Mouse (Mus musculus) midbrain, embryonic 15.5 days (tissue): Measurements from ENCODE around the gene Tm6sf2. TPM values are rescaled to one million over a fixed set of nuclear protein-coding genes. Genes with fewer than 3 reads are reported as not detected.

ENCODE experiments used
- ATAC-seq: fragments of 200-750 bp; cut with Nextera tagmentation; replicated peaks from 2 replicates; pipeline ENCODE4 v1.8.0; 2017; ENCODE audit warnings: moderate TSS enrichment
- H3K27ac ChIP-seq: fragments of 300-500 bp; sonication (generic); 2 replicates; pipeline ENCODE4 v1.5.1; 2015; ENCODE audit warnings: mild to moderate bottlenecking, inconsistent platforms
- H3K27me3 ChIP-seq: fragments of 300-500 bp; sonication (generic); replicated peaks from 2 replicates; pipeline ENCODE4 v1.6.1; 2015; ENCODE audit warnings: inconsistent platforms
- H3K36me3 ChIP-seq: fragments of 300-500 bp; sonication (generic); replicated peaks from 2 replicates; pipeline ENCODE4 v1.6.1; 2015; ENCODE audit warnings: inconsistent platforms
- H3K4me1 ChIP-seq: fragments of 300-500 bp; sonication (generic); 2 replicates; pipeline ENCODE4 v1.6.1; 2015; ENCODE audit warnings: inconsistent platforms
- H3K4me2 ChIP-seq: fragments of 300-500 bp; sonication (generic); 2 replicates; pipeline ENCODE4 v1.6.1; 2015; ENCODE audit warnings: inconsistent platforms, mild to moderate bottlenecking, moderate library complexity
- H3K4me3 ChIP-seq: fragments of 300-500 bp; sonication (generic); 2 replicates; pipeline ENCODE4 v1.5.1; 2015; ENCODE audit warnings: mild to moderate bottlenecking, inconsistent platforms
- H3K9ac ChIP-seq: fragments of 300-500 bp; sonication (generic); 2 replicates; pipeline ENCODE4 v1.6.1; 2015; ENCODE audit warnings: mild to moderate bottlenecking, inconsistent platforms
- H3K9me3 ChIP-seq: fragments of 300-500 bp; sonication (generic); 2 replicates; pipeline ENCODE4 v1.6.1; 2016; ENCODE audit warnings: inconsistent platforms
- WGBS: fragments of 180-500 bp; shearing (Covaris S2); methylation state at CpG from one replicate; pipeline ENCODE4 v1.1.7; 2015; ENCODE audit warnings: mixed read lengths; 5-methylcytosine and 5-hydroxymethylcytosine counted together
- polyA plus RNA-seq: library from polyadenylated mRNA; unstranded; fragments of >200 nt; fragmentation: Nextera tagmentation; extraction: Ambion mirVana; gene quantifications from 2 replicates; pipeline ENCODE4 v1.2.1, GENCODE M21; 2015

Tm6sf2 gene
- polyA plus RNA-seq, 1 experiment from 2014 or later: 1.7 TPM

DNA sequence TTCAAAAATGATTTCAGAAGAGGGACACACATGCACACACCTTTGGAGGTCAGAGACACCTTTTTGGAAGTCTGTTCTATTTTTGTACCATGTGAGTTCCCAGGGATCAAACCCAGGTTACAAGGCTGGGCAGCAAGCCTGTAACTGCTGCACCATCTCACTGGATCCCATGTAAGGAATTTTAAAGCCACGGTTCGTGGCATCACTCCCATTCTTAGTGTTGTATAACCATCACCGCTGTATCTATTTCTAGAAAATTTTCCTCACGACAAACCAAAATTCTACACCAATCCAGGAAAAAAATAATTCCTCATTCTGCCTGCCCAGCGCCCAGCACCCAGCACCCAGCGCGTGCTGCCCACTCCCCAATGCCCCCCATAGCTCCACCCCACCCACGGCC, 26.6 kb downstream of the Tm6sf2 start:
- H3K36me3 ChIP-seq: peaks cover 87% of the 10 kb centered on the region
- H3K9me3 ChIP-seq: no peaks in the 10 kb centered on the region
- H3K27ac ChIP-seq: no peak overlapping the region
- H3K9ac ChIP-seq: no peak overlapping the region
- no peaks in the 10 kb centered on the region for H3K4me1 ChIP-seq
- WGBS: 72% methylated on average over 8 of the region's 8 CpGs
- no peak overlapping the region for H3K4me2 ChIP-seq
- no peak for ATAC-seq
- no peak overlapping the region for H3K4me3 ChIP-seq
- no peaks in the 10 kb centered on the region for H3K27me3 ChIP-seq

DNA sequence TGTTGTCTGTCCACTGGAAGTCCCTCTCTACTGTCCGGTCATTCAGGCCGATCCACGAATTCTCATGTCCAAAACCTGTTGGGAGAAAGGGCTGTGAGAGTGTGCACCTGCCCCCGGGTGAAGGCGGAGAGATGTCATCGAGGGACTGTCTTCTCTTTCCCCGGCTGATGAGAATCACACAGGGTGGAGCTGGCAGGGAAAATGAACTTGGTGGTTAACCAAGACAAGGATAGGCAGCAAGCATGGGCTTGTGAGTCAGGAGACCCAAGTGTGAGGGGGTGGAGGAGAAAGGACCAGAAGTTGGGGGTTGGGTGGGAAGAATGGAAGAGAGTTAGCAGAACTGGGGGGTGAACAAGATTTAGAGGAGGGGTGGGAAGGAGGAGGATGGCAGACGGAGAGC, 27.5 kb downstream of the Tm6sf2 start:
- no peak overlapping the region for H3K9ac ChIP-seq
- ATAC-seq: no peak
- H3K9me3 ChIP-seq: no peaks in the 10 kb centered on the region
- peaks cover 80% of the 10 kb centered on the region for H3K36me3 ChIP-seq
- H3K27ac ChIP-seq: no peak overlapping the region
- H3K4me2 ChIP-seq: no peak overlapping the region
- H3K27me3 ChIP-seq: no peaks in the 10 kb centered on the region
- H3K4me1 ChIP-seq: no peaks in the 10 kb centered on the region
- no peak overlapping the region for H3K4me3 ChIP-seq
- 85% methylated on average over 8 of the region's 8 CpGs for WGBS

DNA sequence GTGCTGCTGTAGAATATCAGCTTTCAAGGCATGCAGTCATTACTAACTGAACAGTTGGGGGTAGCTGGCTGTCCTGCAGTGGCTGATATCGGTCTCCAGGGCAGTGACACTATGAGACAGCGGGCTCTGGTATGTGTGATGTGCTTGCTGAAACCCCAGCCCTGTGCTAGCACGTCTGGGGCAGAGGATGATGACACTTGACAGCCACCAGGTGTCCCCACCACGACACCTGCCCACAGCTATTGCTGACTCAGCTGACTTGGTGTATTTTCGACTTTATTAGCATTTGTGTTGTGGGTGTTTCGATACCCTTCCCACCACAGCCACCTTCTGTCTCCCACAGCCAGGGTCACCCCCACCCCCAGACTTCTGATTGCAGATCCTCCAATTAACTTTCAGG, 31.8 kb downstream of the Tm6sf2 start:
- Histone ChIP-seq H3K4me2 (no peak overlapping the region), H3K36me3 (peaks cover 77% of the 10 kb centered on the region), H3K9ac (no peak overlapping the region), H3K27ac (no peak overlapping the region), H3K27me3 (no peaks in the 10 kb centered on the region), H3K9me3 (no peaks in the 10 kb centered on the region), H3K4me3 (no peak overlapping the region), H3K4me1 (peaks cover 7% of the 10 kb centered on the region; the same call in 1 of the 2 replicates)
- peak; percentile 51 for ATAC-seq
- WGBS: 23% methylated on average over 6 of the region's 6 CpGs

DNA sequence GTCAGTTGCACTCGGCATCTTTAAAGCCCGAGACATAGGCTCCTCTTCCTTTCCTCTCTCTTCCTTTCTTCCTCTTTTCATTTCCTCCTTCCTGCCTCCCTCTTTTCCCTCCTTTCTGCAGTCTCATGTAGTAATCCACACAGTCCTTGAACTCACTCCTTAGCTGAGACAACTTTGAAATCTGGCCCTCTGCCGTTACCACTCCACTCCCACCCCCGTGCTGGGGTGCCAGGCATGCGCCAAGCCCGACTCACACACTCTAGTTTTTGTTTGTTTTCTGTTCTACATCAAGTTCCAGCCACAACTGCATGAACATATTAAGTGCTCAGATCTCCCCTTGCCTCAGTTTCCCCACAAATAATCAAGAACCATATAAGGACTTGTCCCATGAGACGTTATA, 32.2 kb downstream of the Tm6sf2 start:
- ATAC-seq: no peak
- Histone ChIP-seq H3K9me3 (no peaks in the 10 kb centered on the region), H3K4me3 (no peak overlapping the region), H3K27me3 (no peaks in the 10 kb centered on the region), H3K27ac (no peak overlapping the region), H3K4me2 (no peak overlapping the region), H3K36me3 (peaks cover 77% of the 10 kb centered on the region), H3K9ac (no peak overlapping the region), H3K4me1 (peaks cover 11% of the 10 kb centered on the region; the same call in 1 of the 2 replicates)
- WGBS: 75% methylated on average over 7 of the region's 7 CpGs

DNA sequence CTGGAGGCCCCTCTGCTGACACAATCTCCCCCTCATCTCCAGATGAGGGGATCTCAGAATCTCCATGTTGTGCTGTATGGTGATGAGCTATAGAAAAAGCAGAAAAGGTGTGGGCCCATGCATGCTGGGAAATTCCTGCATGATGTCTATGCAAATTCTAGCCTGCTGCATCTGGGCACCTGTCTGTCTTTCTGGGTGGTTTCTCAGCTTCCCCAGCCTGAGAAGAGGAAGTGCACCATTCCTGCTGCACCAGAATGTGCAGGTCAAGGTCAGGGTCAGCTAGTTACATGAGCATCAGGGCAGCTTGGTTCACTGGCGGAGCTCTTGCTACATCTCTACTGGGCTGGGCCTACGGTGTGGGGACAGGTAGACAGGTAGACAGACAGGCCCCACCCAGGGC, 37.7 kb downstream of the Tm6sf2 start:
- Histone ChIP-seq H3K36me3 (peaks cover 68% of the 10 kb centered on the region), H3K27ac (no peak overlapping the region), H3K4me2 (no peak overlapping the region), H3K9me3 (no peaks in the 10 kb centered on the region), H3K9ac (no peak overlapping the region), H3K4me1 (peaks cover 40% of the 10 kb centered on the region), H3K4me3 (no peak overlapping the region), H3K27me3 (0 out of 2 replicates have a peak, but pooled peaks cover 4% of the 10 kb centered on the region)
- ATAC-seq: no peak
- WGBS: 91% methylated on average over 2 of the region's 2 CpGs

DNA sequence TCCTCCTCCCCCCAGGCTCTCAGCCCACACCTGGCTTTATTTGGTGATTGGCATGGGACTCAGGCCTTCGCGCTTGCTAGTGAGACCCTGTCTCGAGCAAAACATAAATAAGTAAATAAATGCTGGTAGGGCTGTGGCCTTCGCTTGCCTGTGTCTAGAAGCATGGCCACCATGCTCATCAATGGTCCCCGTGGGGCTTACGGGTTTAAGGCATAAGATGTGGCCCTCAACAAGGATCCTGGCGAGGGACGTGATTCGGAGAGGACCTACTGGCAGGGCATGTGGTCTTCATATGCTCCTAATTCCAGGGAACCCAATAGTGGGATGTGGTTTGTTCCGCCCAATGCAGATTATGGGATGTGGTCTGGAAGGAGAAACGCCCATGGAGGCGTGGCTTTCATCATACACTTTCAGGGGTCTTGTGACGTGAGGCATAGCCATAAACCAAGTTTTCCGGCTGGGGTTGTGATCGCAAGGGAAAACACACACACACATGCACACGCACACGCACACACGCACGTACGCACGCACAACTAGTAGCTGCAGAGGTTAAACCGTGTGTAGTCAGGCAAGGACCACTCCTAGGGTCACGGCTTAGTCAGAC, 38.6 kb downstream of the Tm6sf2 start:
- Histone ChIP-seq H3K27me3 (0 out of 2 replicates have a peak, but pooled peaks cover 4% of the 10 kb centered on the region), H3K36me3 (peaks cover 63% of the 10 kb centered on the region), H3K4me3 (no peak overlapping the region), H3K9ac (no peak overlapping the region), H3K27ac (no peak overlapping the region), H3K9me3 (no peaks in the 10 kb centered on the region), H3K4me2 (no peak overlapping the region), H3K4me1 (peaks cover 40% of the 10 kb centered on the region)
- ATAC-seq: no peak
- 62% methylated on average over 23 of the region's 23 CpGs for WGBS

DNA sequence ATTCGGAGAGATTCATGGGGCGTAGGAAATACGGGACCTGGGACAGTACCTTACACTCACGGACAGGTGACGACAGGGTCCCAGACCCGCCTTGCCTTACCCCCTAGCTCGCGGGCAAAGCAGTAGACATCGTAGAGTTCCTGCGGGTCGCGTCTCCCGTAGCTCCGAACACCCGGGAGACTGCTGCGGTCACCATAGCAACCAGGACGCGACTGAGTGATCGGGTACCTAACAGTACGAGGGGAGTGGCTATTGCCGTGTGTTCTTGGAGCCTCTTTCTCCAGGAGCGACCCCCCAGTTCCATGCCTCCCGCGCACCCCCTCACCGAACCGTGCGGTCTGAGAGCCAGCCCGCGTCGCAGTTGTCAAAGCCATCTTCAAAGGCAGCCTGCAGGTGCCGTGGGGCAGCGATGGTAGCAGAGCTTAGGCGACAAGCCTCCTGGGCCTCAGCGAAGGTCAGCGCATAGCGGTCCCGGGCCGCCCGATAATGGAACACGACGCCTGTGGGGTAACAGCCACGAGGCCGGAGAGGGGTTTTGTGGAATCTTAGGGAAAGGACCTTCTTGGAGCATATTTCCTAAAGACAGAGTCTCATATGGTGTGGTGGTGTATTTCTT, 39.8 kb downstream of the Tm6sf2 start:
- peak; percentile 26 for ATAC-seq
- Histone ChIP-seq H3K27me3 (0 out of 2 replicates have a peak, but pooled peaks cover 4% of the 10 kb centered on the region), H3K36me3 (peaks cover 51% of the 10 kb centered on the region), H3K27ac (no peak overlapping the region), H3K4me2 (no peak overlapping the region), H3K9ac (no peak overlapping the region), H3K4me3 (no peak overlapping the region), H3K4me1 (peaks cover 50% of the 10 kb centered on the region), H3K9me3 (no peaks in the 10 kb centered on the region)
- WGBS: 8% methylated on average over 43 of the region's 43 CpGs

DNA sequence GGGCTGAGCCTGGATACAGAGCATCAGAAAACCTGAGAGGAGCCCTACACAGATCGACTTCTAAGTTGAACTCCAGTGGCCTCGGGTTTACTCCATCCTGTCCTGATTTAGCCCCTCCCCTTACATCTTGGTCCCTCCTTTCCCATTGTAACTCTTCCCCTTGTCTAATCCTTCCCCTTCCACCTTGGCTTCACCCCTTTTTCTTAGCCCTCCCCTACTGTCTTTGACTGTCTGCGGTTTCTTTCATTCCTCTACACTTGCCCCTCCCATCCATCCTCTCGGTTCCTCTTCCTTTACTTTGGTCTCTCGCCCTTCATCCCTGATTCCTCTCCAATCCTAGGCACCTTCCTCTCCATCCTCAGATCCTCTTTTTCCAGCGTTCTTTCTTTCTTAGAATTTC, 41.8 kb downstream of the Tm6sf2 start:
- H3K27ac ChIP-seq: no peak overlapping the region
- H3K36me3 ChIP-seq: peaks cover 33% of the 10 kb centered on the region
- no peak for ATAC-seq
- no peaks in the 10 kb centered on the region for H3K9me3 ChIP-seq
- 0 out of 2 replicates have a peak, but pooled peaks cover 4% of the 10 kb centered on the region for H3K27me3 ChIP-seq
- H3K4me2 ChIP-seq: no peak overlapping the region
- no peak overlapping the region for H3K4me3 ChIP-seq
- WGBS: 21% methylated on average over 6 of the region's 6 CpGs
- H3K4me1 ChIP-seq: peaks cover 58% of the 10 kb centered on the region
- H3K9ac ChIP-seq: no peak overlapping the region

DNA sequence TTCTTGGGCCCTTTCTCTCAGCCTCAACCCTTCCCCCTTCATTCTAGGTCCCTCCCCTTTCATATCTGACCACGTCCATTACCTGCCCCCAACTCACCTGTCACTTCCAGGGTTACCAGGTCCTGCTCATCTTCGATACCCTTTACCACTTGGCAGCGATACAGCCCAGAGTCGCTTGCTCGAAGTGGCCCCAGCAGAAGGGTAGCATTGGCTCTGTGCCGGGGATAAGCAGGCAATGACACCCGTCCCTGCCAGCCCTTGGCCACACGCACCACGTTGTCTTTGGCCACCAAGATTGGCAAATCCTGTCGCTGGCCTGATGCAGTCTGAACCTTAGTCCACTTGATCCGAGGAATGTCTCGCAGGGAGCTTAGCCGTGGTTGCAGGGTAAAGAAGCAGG, 42.2 kb downstream of the Tm6sf2 start:
- WGBS: 70% methylated on average over 13 of the region's 13 CpGs
- no peak overlapping the region for H3K9ac ChIP-seq
- ATAC-seq: no peak
- H3K4me3 ChIP-seq: no peak overlapping the region
- 0 out of 2 replicates have a peak, but pooled peaks cover 4% of the 10 kb centered on the region for H3K27me3 ChIP-seq
- peaks cover 29% of the 10 kb centered on the region for H3K36me3 ChIP-seq
- no peak overlapping the region for H3K4me2 ChIP-seq
- H3K9me3 ChIP-seq: no peaks in the 10 kb centered on the region
- no peak overlapping the region for H3K27ac ChIP-seq
- peaks cover 54% of the 10 kb centered on the region for H3K4me1 ChIP-seq

DNA sequence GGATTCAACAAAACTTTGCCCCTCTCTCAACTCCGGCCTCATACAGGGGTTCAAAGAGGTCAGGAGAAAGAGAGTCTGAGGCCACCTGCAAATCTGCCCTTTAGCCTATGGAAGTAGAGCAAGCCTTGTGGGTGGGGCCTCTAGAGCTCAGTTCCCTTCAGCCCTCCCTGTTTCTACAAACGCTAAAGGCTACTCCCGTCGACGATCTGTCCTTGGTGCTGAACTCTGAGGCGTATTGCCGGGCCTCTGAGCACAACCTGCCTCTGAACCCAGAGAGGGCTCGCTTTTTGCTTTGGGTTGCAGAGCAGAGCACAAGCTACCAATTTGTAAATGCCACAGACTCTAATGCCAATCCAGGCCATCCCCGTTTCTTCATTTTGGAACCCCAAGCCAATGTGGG, 44.9 kb downstream of the Tm6sf2 start:
- Histone ChIP-seq H3K9me3 (no peaks in the 10 kb centered on the region), H3K36me3 (peaks cover 18% of the 10 kb centered on the region), H3K4me3 (peak overlapping the region; percentile 73), H3K9ac (peak overlapping the region; percentile 78), H3K4me2 (peak overlapping the region; percentile 77), H3K27me3 (0 out of 2 replicates have a peak, but pooled peaks cover 4% of the 10 kb centered on the region), H3K27ac (0 out of 2 replicates have a peak overlapping the region, but pooled peaks have one; percentile 6), H3K4me1 (peaks cover 46% of the 10 kb centered on the region)
- no peak for ATAC-seq
- WGBS: 10% methylated on average over 9 of the region's 9 CpGs

DNA sequence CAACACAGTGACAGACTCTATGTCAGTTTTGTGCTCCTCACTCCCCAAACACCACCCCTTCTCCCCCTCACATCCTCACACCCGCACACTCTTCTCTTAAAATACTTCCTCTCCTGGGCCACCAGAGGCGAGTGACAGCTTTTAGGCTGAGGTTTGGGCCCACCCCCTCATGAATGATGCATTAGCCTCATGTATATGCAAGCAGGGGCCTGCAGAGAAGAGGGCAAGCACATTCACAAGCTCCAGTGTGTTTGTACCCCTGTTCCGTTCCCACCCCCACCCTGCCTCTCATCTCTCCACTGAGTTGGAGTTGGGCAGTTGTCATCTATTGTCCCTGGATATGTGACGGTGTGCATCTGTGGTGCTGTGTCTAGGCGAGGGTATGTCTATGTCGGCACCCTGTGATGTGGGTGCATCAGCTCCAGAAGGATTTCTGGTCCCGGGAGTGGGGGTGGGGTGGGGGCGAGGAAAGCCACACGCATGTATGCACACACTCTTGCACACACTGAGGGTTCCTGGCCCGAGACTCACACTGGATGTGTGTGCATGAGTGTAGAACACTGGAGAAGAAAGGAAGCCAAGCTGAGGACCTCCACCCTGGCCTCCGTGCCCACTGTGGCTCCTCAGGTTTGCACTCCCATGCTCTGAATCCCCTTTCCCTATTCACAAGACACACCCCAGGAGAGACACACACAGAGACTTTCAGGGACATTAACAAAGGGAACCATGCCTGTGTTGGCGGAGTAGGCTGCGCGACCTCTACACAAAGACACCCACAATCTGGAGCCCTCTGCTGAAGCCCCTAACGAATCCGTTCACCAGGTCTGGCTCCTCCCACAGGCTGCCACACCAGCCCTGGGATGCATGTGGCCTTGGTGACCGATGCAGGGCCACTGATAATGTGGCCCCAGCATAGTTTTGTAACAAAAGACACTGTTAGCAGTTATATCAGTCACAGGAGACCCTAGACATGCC, 46.3 kb downstream of the Tm6sf2 start:
- Histone ChIP-seq H3K4me2 (peak overlapping the region; percentile 77), H3K27me3 (peaks cover 4% of the 10 kb centered on the region; the same call in 1 of the 2 replicates), H3K36me3 (peaks cover 14% of the 10 kb centered on the region), H3K9ac (peak overlapping the region; percentile 78), H3K27ac (peak overlapping the region; percentile 95), H3K9me3 (no peaks in the 10 kb centered on the region), H3K4me3 (peak overlapping the region; percentile 73), H3K4me1 (peaks cover 38% of the 10 kb centered on the region)
- WGBS: 3% methylated on average over 17 of the region's 17 CpGs
- peak; percentile 85 for ATAC-seq

DNA sequence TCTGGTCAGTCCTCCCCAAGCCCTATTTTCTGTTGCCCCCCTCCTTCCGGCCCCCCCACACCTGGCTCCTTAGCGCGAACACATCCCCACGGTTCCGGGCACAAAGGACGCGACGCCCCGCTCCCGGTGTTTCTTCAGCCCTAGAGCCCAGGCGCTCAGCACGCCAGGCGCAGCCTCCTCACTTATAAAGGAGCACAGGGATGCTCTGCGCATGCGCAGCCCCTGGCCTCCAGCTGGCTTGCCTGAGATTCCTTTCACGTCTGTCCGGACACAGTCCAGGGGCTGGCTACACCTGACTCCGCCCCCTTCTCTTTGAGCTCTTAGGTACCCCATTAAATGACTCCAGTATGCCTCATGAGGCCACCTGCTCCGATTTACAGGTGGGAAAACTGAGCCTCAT, 47.9 kb downstream of the Tm6sf2 start, which contains the start of gene Ncan:
Gene Ncan (minus strand): TSS at position 207 of the 400 bp plus-strand sequence.
- H3K4me2 ChIP-seq: peak within 1 kb of the TSS; percentile 77
- H3K4me1 ChIP-seq: peaks cover 28% of the 10 kb centered on the region
- H3K27ac ChIP-seq: peak within 1 kb of the TSS; percentile 95
- peak within 1 kb of the TSS; percentile 73 for H3K4me3 ChIP-seq
- H3K9ac ChIP-seq: peak within 1 kb of the TSS; percentile 78
- WGBS: 2% methylated on average over 19 of the region's 19 CpGs
- H3K9me3 ChIP-seq: no peaks in the 10 kb centered on the region
- ATAC-seq: peak; percentile 78
- no peaks in the 10 kb centered on the region for H3K36me3 ChIP-seq
- H3K27me3 ChIP-seq: no peaks in the 10 kb centered on the region; the same call in 1 of the 2 replicates
